Mouse (Mus musculus) left cerebral cortex, adult 11 months (tissue): Measurements from ENCODE around the gene Srebf2.

ENCODE experiments used
- DNase-seq: peaks from one replicate; pipeline ENCODE4 v3.0.0; 2022; ENCODE audit warnings: low spot score

The Srebf2 gene

DNA sequence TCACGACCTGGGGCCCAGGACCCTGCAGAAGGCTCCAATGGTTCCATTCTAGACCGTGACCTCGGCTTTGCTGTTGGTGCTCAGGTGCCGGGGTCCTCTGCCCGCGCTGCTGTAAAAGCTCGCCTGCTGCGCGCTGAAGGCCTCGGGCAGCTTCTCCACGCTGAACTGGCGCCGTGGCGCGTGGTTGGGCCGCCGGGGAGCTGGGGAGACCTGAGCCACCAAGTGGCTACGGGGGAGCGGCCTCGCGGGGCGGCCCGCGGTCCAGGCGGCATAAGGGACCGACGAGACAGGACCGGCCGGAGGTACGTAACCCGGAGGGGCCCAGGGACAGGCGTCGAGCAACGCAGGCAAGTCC, 60.1 kb downstream of the Srebf2 start:
- DNase-seq, result no peak

DNA sequence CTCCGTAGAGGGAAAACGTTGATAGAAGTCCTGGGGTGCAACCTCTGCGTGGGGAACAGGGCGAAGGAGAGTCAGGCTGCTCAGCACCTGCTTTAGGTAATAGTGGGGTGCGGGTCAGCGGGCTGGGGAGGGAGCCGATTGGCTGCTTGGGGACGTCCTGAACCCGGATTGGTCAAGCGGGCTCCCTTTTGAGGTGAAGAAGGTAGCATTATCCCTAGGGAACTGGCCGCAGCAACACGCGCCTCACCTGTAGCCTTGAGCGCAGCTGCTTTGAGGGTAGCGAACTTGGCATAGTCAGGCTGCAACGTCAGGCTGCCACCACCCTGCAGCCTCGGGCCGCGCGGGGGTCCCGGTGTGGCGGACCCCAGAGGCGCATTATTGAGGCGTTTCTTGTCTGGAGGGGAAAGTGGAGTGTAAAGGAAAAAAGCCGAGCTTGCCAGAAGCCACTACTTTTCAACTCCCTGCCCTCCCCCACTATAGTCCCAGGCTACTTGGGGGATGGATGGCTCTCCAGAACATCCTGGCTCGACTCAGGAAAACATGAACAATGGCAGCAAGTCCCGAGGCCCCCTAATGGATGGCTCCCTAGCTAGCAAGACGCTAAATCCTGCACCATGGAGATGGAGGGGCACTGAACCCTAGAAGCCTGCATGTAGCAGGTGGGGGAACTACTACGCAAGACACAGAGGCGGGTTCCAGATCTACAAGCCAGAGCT, 60.7 kb downstream of the Srebf2 start:
- DNase-seq, result no peak

DNA sequence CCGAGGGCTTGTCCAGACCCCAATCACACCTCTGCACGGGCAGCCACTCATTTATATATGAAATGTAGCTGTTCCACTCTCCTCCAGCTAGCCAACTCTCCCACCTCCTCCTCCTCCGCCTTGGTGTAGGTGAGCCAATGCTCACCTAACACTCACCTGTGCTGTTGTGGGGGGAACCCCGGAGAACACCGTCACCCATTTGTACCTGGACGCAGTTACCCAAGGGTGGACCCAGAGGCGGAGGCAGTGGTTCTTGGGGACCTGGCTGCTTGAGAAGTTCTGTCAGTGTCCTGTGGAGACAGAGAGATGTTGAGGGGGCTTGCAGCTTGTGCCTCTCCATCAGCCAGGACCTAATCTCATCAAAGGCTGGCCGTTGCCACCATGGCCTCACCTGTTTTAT, 61.3 kb downstream of the Srebf2 start:
- no peak for DNase-seq

DNA sequence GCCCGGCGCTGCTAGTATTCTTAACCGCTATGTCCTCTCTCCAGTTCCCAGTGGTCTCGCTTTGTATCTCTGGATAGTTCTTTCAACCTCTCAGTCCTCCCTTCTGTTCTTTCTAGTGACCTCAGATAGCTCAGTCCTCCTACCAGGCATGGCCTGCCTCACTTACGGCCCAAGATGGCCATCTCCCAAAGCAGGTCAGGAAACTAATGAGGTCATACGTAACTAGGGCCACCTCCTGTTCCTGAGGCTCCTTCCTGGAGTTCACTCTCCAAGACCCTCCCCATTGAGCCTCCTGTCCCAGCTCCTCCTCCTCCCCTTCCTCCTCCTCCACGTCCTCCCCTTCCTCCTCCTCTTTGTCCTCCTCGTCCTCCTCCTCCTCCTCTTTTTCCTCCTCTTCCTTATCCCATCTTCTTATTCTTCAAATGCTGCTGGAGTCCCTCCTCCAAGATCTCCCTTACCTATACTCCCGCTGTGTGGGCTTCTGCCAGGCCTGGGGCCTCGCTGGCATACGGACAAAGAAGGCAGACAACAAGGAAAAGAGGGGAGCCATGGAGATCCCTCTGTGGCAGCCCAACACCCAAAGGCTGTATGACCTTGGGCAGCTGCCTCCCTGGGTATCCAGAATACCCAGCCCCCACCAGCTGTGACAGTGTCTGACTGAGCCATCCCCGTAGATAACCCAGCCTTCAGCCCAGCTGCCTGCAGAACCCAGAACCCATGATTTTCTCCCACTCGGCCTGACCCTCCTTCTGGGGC, 62.5 kb downstream of the Srebf2 start:
- DNase-seq, result no peak

DNA sequence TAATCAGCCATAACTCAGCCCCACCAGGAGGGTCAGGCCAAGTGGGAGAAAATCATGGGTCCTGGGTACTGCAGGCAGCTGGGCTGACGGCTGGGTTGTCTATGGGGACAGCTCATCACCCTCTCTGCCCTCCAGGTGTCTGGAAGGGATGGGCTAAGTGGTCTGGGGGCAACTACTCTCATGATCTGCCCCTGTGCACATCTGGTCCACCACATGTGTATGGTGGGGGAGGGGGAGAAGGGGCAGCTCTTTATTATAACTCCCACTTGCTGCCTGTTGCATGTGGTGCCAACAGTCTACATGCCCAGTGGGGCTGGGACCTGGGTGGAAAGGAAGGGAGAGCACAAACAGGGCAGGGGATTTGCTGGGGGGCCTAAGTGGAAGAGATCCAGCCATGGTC, 63.8 kb downstream of the Srebf2 start:
- DNase-seq, result no peak

DNA sequence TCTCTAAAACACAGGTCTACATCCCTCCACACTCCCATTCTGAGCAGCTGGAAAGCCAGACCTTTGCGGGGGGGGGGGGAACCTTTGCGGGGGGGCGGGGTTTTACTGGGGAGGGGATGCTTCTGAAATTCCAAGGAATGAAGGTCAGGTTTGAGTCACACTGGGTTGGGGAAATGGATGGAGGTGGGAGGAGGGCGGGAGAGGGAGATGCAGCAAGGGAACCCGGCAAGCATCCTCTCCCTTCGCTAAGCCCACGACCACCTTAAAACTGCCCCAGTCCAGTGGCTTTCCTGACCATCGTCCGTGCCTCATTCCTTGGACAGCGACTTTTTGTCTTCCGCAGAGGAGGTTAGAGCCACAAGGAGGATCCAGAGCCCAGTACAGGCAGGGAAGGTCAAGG, 64.3 kb downstream of the Srebf2 start:
- DNase-seq, result no peak

DNA sequence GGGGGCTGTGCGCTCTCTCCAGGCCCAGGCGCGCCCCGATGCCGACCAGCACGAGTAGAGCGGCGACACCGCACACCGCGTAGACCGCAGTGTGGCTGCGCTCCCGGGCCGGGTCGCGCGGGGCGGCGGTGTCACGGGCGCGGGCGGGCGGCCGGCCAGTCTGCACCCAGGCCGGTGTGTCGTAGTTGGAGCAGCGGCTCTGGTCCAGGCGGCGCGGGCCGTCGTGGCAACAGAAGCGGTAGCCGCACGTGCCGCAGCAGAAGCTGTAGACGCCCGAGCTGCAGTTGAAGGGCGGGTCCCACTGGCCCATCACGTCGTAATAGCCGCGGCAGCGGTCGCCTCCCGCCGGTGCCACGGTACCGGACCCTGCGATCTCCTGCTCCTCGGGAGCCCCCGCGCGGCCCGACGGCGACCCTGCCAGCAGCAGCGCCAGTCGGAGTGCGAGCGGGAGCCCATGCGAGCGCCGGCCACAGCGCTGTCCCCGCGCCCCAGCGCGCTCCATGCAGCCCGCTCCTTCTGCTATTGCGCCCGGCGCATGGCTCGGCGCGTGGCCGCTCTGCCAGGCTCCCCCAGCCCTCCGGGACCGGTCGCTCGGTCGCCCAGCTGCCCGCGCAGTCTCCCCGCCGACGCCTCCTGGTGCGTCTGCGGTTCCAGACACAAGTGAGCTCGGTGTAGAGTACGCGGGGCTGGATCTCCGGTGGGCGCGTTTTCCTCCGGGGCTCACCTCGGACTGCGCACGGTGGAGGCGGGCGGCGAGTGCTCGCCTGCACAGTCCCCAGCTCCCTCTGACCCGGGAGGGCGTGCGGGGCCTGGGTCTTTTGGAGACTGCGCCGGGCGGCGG, 65.2 kb downstream of the Srebf2 start:
- no peak for DNase-seq

DNA sequence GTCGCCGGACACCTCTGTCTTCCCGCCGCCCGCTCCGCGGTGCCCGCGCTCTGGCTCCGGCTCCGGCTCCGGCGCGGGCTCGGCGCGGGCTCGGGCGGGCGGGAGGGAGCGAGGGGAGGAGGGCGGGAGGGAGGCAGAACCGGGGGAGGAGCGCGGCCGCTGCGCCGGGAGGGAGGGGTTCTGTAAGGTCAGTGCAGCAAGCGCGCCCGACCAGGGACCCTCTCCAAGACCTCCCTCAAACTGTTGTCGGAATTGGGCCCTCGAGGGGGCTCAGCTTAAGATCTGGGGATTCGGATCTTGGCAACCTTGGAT, 65.7 kb downstream of the Srebf2 start, which contains the start of gene Shisa8:
Gene Shisa8, minus strand, starts transcription at position 64 of the 312 bp plus-strand sequence.
- no peak for DNase-seq

DNA sequence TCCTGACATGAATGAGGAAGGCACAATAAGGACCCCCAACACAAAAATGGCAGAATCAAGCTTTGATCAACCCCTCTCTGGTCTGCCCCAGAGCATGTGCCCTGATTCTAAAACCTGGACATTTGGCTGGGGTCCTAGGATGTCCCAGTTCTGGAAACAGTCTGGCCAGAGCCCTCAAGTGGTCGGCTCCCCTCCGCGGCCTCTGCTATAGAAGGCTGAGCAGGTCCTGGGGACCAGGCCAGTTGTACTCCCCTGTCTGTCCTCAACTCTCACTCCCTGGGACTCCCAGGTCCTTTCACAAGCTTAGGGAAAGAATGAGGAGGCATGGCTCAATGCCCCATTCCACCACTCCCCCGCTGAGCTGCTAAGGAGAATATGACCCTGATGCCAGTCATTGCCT, 66.2 kb downstream of the Srebf2 start:
- no peak for DNase-seq

DNA sequence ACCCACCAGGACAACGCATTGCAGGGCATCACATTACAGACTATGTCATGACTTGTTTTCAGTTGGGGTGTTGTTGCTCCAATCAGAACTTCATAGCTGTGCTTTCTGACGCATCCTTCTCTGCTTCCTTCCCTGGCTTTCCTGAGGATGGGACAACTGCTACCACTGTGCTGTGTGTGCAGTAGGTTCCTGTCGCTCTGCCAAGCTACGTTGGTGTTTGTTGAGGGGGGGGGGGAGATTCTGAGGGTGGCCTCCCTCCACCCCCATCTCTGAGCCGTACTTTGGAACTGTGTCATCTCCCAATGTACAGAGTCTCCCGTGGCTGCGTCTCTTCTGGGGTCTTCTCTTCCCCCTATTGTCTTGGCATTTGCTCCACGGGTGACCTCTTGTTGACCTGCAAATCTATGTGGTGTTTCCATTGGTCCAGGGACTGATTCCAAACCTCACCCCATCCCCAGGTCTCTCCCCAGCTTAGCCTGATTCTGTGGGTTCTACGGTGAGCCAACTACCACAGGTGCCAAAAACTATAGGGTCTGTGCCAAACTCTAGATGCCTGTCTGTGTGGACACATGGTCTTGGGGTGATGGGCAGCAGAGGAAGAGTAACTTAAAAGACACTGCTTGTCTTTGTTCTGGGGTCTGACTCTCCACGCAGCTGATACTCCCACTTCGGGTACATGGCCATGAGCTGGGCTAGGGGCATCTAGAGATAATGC, 68.5 kb downstream of the Srebf2 start:
- DNase-seq, result no peak

DNA sequence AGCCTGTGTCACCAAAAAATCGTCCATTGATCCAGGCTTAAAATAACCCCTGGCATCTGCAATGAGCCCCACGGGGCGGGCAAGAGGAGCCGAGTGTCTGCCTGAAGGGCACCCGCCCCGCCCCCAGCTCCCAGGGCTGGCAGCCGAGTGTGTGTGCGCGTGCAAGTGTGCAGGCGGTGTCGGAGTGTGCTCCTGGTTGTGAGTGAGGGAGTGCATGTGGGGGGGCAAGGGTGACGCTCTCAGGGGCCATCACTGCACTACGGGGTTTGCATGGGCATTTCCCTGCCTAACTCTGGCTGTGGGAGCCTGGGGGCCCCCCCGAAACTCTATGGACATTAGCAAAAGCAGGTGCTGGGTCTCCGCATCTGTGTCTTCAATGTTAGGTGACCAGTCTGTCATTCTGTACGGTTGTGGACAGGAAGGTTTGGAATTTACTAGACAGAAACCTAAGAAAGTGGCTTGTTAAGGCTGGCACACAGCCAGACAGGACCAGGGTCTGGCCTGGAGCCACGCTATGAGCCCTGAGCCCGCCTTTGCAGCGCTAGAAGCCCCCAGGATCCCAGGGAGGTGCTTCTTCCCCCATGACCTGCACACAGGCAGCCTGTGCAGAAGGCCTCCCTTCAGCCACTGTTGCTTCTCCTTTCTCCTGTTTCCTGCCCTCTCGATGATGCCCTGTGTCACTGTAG, 69.3 kb downstream of the Srebf2 start:
- no peak for DNase-seq

DNA sequence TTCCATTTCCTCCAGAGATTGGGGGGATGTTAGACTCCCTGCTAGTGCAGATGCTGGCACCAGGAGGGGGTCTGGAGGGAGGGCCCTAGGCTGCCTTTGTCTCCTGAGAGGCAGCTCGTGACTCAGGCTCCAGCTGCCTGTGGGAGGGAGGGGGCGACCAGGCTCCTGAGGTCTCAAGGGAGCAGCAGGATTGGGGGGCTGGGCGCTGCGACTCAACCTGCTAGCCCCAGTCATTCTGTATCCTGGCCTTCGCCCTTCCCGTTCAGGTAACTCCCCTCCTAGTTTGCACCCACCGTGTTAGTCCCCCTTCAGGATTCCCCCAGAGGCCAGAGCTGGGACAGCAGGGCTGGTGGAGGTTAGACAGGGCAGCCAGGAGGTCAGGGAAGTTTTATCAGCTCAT, 70.1 kb downstream of the Srebf2 start:
- no peak for DNase-seq

DNA sequence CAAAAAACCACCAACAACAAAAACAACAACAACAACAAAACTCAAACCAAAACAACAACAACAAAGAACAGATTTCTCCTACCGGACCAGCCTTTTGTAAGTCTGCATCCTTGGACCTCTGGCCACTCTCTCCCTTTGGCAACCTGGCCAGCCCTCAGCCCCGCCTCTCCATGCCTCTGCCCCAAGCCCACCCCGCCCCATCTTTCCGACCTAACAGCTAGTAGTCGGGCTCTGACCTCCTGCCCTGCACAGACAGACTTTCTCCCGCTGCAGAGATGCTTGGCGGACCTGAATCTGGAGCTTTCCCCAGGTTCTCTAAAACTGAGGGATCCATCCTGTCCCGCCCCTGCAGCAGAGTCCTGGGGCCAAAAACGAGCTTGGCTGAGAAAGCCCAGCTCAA, 71.0 kb downstream of the Srebf2 start:
- DNase-seq, result no peak

DNA sequence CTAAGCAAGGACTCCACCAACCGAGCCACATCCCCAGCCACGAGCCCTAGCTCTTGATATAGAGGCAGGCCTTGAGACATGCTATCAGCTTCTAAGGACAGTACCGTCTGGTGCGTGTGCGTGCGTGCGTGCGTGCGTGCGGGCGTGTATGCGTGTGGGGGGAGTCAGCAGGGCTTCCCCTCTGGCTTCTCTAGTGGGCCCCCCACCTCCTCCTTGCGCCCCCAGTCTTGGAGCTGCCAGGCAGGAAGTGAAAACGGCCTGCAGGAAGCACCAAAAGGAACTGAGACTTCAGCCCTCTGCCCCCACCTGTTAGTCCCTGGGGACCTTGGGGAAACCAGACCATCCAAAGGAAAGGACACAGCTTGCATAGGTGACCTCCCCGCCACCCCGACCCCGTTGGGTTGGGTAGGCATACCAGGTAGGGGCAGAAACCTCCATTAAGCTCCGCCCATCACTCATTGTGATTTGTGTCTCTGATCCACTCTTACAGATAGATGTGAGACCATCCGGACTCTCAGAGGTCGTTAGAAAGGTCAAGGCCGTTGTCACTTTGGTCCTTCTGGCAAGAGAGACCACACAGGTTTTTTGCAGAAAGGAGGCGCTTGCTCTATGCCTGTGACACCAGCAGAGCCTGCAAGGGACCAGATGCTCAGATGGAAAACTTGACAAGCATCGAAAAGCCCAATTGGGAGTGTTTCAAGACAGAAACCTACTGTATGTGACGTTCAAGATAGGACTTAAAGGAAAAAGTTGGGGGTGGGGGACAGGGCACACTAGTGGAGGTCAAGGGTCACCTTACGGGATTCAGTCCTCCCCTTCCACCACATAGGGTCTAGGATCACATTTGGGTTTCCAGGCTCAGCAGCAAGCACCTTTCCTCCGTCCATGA, 72.0 kb downstream of the Srebf2 start:
- DNase-seq, result no peak

DNA sequence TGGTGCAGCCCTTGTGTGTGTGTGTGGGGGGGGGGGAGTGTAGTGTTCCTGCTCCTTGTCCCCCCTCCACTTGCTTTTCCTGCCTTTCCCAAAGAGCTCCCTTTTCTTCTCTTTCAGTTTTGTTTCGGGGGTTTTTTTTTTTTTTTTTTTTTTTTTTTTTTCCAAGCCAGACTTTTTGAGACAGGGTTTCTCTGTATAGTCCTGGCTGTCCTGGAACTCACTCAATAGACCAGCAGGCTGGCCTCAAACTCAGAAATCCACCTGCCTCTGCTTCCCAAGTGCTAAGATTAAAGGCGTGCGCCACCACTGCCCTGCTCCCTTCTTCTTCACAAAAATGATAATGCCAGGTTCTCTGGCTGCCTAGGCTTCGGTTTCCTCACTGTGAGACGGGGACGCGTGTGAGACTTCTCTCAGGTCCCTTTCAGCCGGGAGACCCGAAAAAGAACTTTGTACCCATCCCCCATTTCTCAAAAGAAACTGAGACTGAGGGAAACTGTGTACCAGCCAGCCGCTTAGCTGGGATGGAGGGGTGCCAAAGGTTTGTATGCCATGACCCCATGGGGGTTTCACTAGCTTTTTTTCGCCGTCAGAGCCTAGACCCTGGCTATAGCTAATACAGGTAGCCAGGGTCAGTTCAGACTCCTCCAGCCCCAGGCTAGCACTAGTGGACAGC, 73.2 kb downstream of the Srebf2 start:
- no peak for DNase-seq

DNA sequence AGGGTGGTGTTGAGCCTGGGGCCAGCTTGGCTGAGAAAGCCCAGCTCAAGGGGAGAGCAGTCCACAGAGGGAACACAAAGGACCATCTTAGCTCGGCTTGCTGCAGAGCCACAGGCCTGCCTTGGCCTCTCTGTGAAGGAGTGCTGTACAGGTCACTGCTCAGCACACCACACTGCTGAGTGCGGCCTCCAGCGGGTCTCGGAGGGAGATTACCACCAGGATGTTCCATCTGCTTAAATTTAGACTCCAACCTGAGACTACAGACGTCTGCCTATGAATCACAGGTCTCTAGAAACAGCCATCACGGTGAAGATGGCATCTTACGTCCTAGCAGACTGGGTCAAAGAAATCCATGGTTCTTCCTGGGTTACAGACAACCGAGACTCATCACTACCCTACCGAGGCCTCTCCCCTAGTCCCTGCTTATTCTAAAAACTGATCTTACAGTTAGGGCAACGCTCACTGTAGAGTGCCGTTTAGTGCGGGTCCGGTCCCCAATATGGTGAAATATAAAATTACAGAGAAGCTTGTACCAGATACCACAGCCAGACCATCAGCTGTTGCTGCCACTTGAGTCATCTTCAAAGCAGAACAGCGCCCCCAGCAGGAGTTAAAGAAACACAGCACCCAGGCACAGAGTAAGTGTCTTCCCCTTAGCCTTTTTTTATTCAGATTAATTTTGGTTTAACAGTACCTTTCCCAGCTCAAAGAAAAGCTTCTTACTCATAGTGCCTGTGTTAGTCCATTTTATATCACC, 74.3 kb downstream of the Srebf2 start:
- no peak for DNase-seq

DNA sequence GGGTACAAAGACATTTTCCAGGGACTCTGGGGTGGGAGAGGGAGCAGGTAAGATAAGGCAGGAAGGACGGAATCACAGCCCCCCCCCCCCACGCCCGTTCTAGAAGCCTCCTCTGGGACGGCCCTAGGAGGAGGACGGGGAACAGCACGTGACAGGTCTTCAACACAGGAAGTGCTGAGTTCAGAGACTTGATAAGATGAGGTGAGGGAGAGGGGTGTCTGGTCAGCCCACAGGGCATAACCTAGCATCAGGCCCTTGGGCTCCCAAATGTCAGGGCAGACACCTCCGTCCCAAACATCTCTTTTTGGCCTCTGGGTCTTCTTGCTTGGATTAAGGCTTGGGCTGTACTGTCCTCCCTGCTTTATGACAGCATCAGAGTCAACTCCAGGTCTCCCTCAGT, 76.3 kb downstream of the Srebf2 start:
- no peak for DNase-seq

DNA sequence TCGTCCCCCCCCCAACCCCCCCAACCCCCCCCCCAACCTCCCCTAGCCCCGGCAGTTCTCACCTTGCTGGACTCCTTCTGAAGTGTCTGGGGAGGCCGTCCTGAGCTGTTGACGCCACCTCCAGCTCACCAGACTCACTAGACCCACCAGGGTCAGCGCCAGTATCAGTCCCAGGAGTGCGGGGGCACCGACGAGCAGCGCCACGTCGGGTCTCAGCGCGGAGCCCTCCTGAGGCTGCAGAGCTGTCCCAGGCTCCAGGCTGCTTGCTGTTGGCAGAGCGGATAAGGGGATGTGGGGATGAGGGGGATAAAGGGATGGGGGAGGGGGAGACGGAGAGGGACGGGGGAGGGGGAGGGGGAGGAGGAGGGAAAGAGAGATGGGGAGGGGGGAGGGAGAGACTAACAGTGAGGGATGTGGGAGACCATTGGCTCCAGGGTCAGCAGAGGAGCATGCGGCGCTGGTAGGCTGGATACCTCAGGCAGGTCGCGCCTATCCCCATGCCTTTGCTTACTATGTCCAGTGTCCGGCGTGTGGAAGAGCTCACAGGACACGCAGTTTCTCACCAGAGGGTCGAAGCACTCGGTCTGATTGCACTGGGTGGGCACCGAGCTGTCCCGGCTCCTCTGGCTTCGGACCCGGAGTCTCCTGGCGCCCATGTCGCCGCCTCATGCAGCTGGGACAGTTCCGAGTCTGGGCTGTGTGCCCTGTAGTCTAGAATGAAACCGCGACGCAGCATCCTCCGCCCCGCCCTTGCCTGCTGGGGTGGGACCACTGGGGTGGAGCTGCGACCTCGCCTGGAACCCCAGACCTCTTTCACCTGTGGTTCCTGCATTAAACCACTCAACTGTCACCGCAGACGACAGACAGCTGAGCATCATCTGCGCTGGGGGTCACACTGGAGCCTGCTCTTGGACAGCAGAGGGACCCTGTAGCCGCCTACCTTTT, 76.9 kb downstream of the Srebf2 start, which contains the start of gene Tnfrsf13c:
Gene Tnfrsf13c, minus strand, starts transcription at position 713 of the 945 bp plus-strand sequence.
- no peak for DNase-seq
